Mouse (Mus musculus) hindbrain, embryonic 12.5 days (tissue): Measurements from ENCODE around the gene P4ha2. TPM values are rescaled to one million over a fixed set of nuclear protein-coding genes. Genes with fewer than 3 reads are reported as not detected.
A peak's percentile ranks its signal among the peaks of the same experiment; 100 is the strongest.

Source experiments
- ATAC-seq: fragments of 200-750 bp; cut with Nextera tagmentation; 2 replicates; pipeline ENCODE4 v1.8.0; 2017; ENCODE audit warnings: moderate TSS enrichment; ENCODE audit not compliant: low FRiP score
- H3K27ac ChIP-seq: fragments of 300-500 bp; sonication (generic); 2 replicates; pipeline ENCODE4 v1.5.1; 2016; ENCODE audit warnings: mild to moderate bottlenecking
- H3K27me3 ChIP-seq: fragments of 300-500 bp; sonication (generic); 2 replicates; pipeline ENCODE4 v1.6.1; 2016; ENCODE audit warnings: mild to moderate bottlenecking
- H3K36me3 ChIP-seq: fragments of 300-500 bp; sonication (generic); 2 replicates; pipeline ENCODE4 v1.6.1; 2016; ENCODE audit warnings: mild to moderate bottlenecking
- H3K4me1 ChIP-seq: fragments of 300-500 bp; sonication (generic); 2 replicates; pipeline ENCODE4 v1.6.1; 2016
- H3K4me2 ChIP-seq: fragments of 300-500 bp; sonication (generic); replicated peaks from 2 replicates; pipeline ENCODE4 v1.6.1; 2016; ENCODE audit warnings: mild to moderate bottlenecking
- H3K4me3 ChIP-seq: fragments of 300-500 bp; sonication (generic); 2 replicates; pipeline ENCODE4 v1.5.1; 2016; ENCODE audit warnings: mild to moderate bottlenecking
- H3K9ac ChIP-seq: fragments of 300-500 bp; sonication (generic); 2 replicates; pipeline ENCODE4 v1.6.1; 2016; ENCODE audit warnings: mild to moderate bottlenecking, moderate library complexity
- H3K9me3 ChIP-seq: fragments of 300-500 bp; sonication (generic); replicated peaks from 2 replicates; pipeline ENCODE4 v1.6.1; 2016; ENCODE audit warnings: mild to moderate bottlenecking
- WGBS: fragments of 180-500 bp; shearing (Covaris S2); methylation state at CpG from one replicate; pipeline ENCODE4 v1.1.7; 2016; 5-methylcytosine and 5-hydroxymethylcytosine counted together
- polyA plus RNA-seq: library from polyadenylated mRNA; unstranded; fragments of >200 nt; fragmentation: Nextera tagmentation; extraction: Ambion mirVana; gene quantifications from 2 replicates; pipeline ENCODE4 v1.2.1, GENCODE M21; 2016

P4ha2 gene
- polyA plus RNA-seq, 1 experiment from 2014 or later, result 27.0 TPM

GRCm38 (mm10) chr11:54062086-54062752 is 37.7 kb upstream of the P4ha2 start:
- H3K27me3 ChIP-seq, result peaks cover 3% of the 10 kb centered on the region; the same call in 1 of the 2 replicates
- H3K9me3 ChIP-seq, result no peaks in the 10 kb centered on the region
- 80% methylated on average over 12 of the region's 12 CpGs for WGBS
- H3K9ac ChIP-seq, result no peak overlapping the region
- no peak overlapping the region for H3K4me3 ChIP-seq
- no peak overlapping the region for H3K27ac ChIP-seq
- H3K36me3 ChIP-seq, result no peaks in the 10 kb centered on the region
- H3K4me2 ChIP-seq, result no peak overlapping the region
- H3K4me1 ChIP-seq, result peaks cover 38% of the 10 kb centered on the region
- no peak for ATAC-seq

- no peak overlapping the region for H3K4me2 ChIP-seq
- 84% methylated on average over 9 of the region's 9 CpGs for WGBS
- H3K27ac ChIP-seq, result no peak overlapping the region
- no peak overlapping the region for H3K4me3 ChIP-seq
- ATAC-seq, result no peak
- peaks cover 37% of the 10 kb centered on the region for H3K4me1 ChIP-seq
- H3K9me3 ChIP-seq, result no peaks in the 10 kb centered on the region
- H3K36me3 ChIP-seq, result no peaks in the 10 kb centered on the region
- peaks cover 6% of the 10 kb centered on the region; the same call in 1 of the 2 replicates for H3K27me3 ChIP-seq
- H3K9ac ChIP-seq, result no peak overlapping the region
These were observed 37.0 kb upstream of the P4ha2 start for GRCm38 (mm10) chr11:54062753-54063471.

- no peaks in the 10 kb centered on the region for H3K9me3 ChIP-seq
- H3K36me3 ChIP-seq, result no peaks in the 10 kb centered on the region
- no peak overlapping the region for H3K4me2 ChIP-seq
- no peak overlapping the region for H3K27ac ChIP-seq
- H3K9ac ChIP-seq, result no peak overlapping the region
- 87% methylated on average over 10 of the region's 10 CpGs for WGBS
- H3K4me1 ChIP-seq, result peaks cover 35% of the 10 kb centered on the region
- no peak overlapping the region for H3K4me3 ChIP-seq
- no peak for ATAC-seq
- peaks cover 11% of the 10 kb centered on the region; the same call in 1 of the 2 replicates for H3K27me3 ChIP-seq
These were observed 36.5 kb upstream of the P4ha2 start for GRCm38 (mm10) chr11:54063472-54063775.

GRCm38 (mm10) chr11:54064412-54064978 is 35.4 kb upstream of the P4ha2 start:
- Histone ChIP-seq H3K4me3 (no peak overlapping the region), H3K27me3 (peaks cover 14% of the 10 kb centered on the region; the same call in 1 of the 2 replicates), H3K36me3 (no peaks in the 10 kb centered on the region), H3K4me2 (no peak overlapping the region), H3K27ac (no peak overlapping the region), H3K9me3 (no peaks in the 10 kb centered on the region), H3K9ac (no peak overlapping the region), H3K4me1 (peaks cover 31% of the 10 kb centered on the region)
- WGBS, result 76% methylated on average over 3 of the region's 3 CpGs
- no peak for ATAC-seq

GRCm38 (mm10) chr11:54065106-54065914 is 34.6 kb upstream of the P4ha2 start:
- Histone ChIP-seq H3K27ac (no peak overlapping the region), H3K27me3 (peaks cover 14% of the 10 kb centered on the region; the same call in 1 of the 2 replicates), H3K4me2 (no peak overlapping the region), H3K36me3 (no peaks in the 10 kb centered on the region), H3K4me3 (no peak overlapping the region), H3K4me1 (peaks cover 23% of the 10 kb centered on the region), H3K9ac (no peak overlapping the region), H3K9me3 (no peaks in the 10 kb centered on the region)
- ATAC-seq, result no peak
- WGBS, result 92% methylated on average over 12 of the region's 12 CpGs

GRCm38 (mm10) chr11:54065915-54066178 is 34.0 kb upstream of the P4ha2 start:
- Histone ChIP-seq H3K27me3 (peaks cover 14% of the 10 kb centered on the region; the same call in 1 of the 2 replicates), H3K4me3 (no peak overlapping the region), H3K9ac (no peak overlapping the region), H3K27ac (no peak overlapping the region), H3K9me3 (no peaks in the 10 kb centered on the region), H3K4me1 (peaks cover 20% of the 10 kb centered on the region), H3K4me2 (no peak overlapping the region), H3K36me3 (no peaks in the 10 kb centered on the region)
- 84% methylated on average over 4 of the region's 4 CpGs for WGBS
- ATAC-seq, result no peak

DNA sequence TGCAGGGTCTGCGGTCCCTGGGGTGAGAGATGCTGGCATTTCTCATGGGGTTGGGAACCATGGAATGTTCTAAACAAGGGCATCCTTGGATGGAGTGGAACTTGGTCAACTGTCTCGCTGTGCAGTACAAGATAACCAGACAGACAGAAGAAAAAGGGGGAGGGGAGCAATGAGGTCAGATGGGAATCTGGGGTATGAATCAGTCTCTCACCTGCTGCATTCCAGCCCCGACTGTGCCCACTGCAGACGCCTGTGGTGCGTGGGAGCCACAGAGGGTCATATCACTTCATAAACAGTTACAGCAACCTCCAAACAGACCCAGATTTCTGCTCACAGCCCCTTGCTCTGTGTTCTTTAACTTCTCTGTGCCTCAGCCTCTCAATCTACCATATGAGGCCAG is 33.5 kb upstream of the P4ha2 start:
- WGBS, result 78% methylated on average over 5 of the region's 5 CpGs

GRCm38 (mm10) chr11:54067318-54067995 is 32.4 kb upstream of the P4ha2 start:
- peaks cover 26% of the 10 kb centered on the region for H3K4me1 ChIP-seq
- H3K9me3 ChIP-seq, result no peaks in the 10 kb centered on the region
- no peaks in the 10 kb centered on the region for H3K36me3 ChIP-seq
- H3K4me2 ChIP-seq, result peak overlapping the region; percentile 88
- ATAC-seq, result no peak
- H3K9ac ChIP-seq, result 0 out of 2 replicates have a peak overlapping the region, but pooled peaks have one; percentile 80
- 19% methylated on average over 12 of the region's 12 CpGs for WGBS
- no peak overlapping the region for H3K27ac ChIP-seq
- H3K27me3 ChIP-seq, result 0 out of 2 replicates have a peak, but pooled peaks cover 11% of the 10 kb centered on the region
- peak overlapping the region; percentile 60 for H3K4me3 ChIP-seq

More for the DNA sequence above, 33.5 kb upstream of the P4ha2 start:
- no peak overlapping the region for H3K27ac ChIP-seq
- no peak overlapping the region for H3K4me3 ChIP-seq
- ATAC-seq, result no peak
- no peaks in the 10 kb centered on the region for H3K9me3 ChIP-seq
- H3K4me1 ChIP-seq, result peaks cover 20% of the 10 kb centered on the region
- H3K27me3 ChIP-seq, result peaks cover 14% of the 10 kb centered on the region; the same call in 1 of the 2 replicates
- no peak overlapping the region for H3K4me2 ChIP-seq
- H3K9ac ChIP-seq, result no peak overlapping the region
- H3K36me3 ChIP-seq, result no peaks in the 10 kb centered on the region

GRCm38 (mm10) chr11:54067996-54068519 is 31.8 kb upstream of the P4ha2 start:
- Histone ChIP-seq H3K27ac (0 out of 2 replicates have a peak overlapping the region, but pooled peaks have one; percentile 40), H3K4me3 (peak overlapping the region; percentile 60), H3K4me1 (peaks cover 29% of the 10 kb centered on the region), H3K36me3 (no peaks in the 10 kb centered on the region), H3K9ac (peak overlapping the region; percentile 80), H3K4me2 (peak overlapping the region; percentile 88), H3K9me3 (no peaks in the 10 kb centered on the region), H3K27me3 (0 out of 2 replicates have a peak, but pooled peaks cover 11% of the 10 kb centered on the region)
- no peak for ATAC-seq
- WGBS, result 30% methylated on average over 4 of the region's 4 CpGs

GRCm38 (mm10) chr11:54068520-54069371 is 31.1 kb upstream of the P4ha2 start, which contains the start of gene Pdlim4:
Gene Pdlim4 (minus strand): TSS chr11:54069014.
- peak; percentile 55 for ATAC-seq
- no peaks in the 10 kb centered on the region for H3K36me3 ChIP-seq
- H3K4me3 ChIP-seq, result peak within 1 kb of the TSS; percentile 60
- H3K27ac ChIP-seq, result 0 out of 2 replicates have a peak within 1 kb of the TSS, but pooled peaks have one; percentile 40
- no peaks in the 10 kb centered on the region for H3K9me3 ChIP-seq
- WGBS, result 2% methylated on average over 57 of the region's 61 CpGs
- H3K27me3 ChIP-seq, result 0 out of 2 replicates have a peak, but pooled peaks cover 11% of the 10 kb centered on the region
- H3K4me2 ChIP-seq, result peak within 1 kb of the TSS; percentile 88
- H3K9ac ChIP-seq, result peak within 1 kb of the TSS; percentile 80
- H3K4me1 ChIP-seq, result peaks cover 29% of the 10 kb centered on the region
